Mouse (Mus musculus) heart, adult 18-20 months (tissue): ENCODE measurements around the gene Acot12. TPM values are rescaled to one million over a fixed set of nuclear protein-coding genes. Genes with fewer than 3 reads are reported as not detected.

Source experiments
- DNase-seq, 2 experiments: peaks; one replicate each; pipeline ENCODE4 v3.0.0; 2021 to 2022; ENCODE audit warnings: mixed read lengths in 1 of 2
- microRNA-seq, 2 experiments: library from miRNA; unstranded; fragments of <30 nt; microRNA quantifications; one replicate each; pipeline ENCODE4 v1.2.0; 2022
- total RNA-seq, 2 experiments: library from RNA; stranded (reverse); gene quantifications; 2 replicates each; pipeline ENCODE4 v1.2.3; 2021

Gene Acot12
- total RNA-seq, 2 experiments from 2014 or later = not detected

DNA sequence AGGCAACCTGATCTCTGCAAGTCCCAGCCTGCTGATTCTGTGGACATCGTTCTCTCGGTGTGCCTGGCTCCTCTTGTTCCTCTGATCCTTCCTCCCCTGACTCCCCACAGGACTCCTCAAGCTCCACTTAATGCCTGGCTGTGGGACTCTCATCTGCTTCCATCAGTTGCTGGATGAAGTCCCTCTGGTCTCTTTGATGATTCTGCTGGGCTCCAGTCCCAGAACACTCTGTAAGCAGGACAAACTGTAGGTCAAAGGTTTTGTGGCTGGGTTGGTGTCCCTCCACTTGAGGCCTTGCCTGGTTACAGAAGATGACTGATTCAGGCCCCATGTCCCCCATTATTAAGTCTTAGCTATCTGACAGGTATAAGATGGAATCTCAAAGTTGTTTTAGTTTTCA lies 84.8 kb downstream of the Acot12 start:
- DNase-seq = peak; percentile 52 to 79

DNA sequence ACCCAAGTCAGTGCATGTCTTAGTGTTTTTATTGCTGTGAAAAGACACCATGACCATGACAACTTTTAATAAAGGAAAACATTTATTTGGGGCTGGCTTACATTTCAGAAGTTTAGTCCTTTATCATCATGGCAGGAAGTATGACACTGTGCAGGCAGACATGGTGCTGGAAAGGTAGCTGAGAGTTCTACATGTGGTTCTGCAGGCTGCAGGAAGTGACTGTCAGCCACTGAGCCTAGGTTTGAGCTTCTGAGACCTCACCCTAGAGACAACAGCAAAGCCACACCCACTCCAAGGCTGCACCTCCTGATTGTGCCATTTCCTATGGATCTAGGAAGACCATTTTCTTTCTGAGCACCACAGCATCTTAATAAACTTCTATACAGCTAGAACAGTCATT lies 86.6 kb downstream of the Acot12 start:
- DNase-seq = no peak

Small RNAs within 50 kb of the gene (microRNA-seq; reads per million reads assigned to microRNA genes)
- 0 reads per million in 2 experiments for gene Gm27656

Other genes starting within 250 kb of the Acot12 start
- 10 to 100 TPM; 13.6 to 14.6 TPM for gene Zcchc9, start 66.2 kb downstream of the Acot12 start, total RNA-seq
- 1,000 to 10,000 TPM; 2,595 to 2,880 TPM for gene Ckmt2, start 135.4 kb downstream of the Acot12 start, total RNA-seq